Mouse (Mus musculus) adrenal gland, postnatal 10 days (tissue): ENCODE data around the gene Scgb3a1. TPM values are rescaled to one million over a fixed set of nuclear protein-coding genes. Genes with fewer than 3 reads are reported as not detected.
A peak's percentile ranks its signal among the peaks of the same experiment; 100 is the strongest.

Source experiments
- DNase-seq: peaks from one replicate; pipeline ENCODE4 v3.0.0; 2021; ENCODE audit warnings: mixed read lengths
- total RNA-seq, 2 experiments: library from RNA; stranded (reverse); gene quantifications; 2 replicates each; pipeline ENCODE4 v1.2.3; 2021

Scgb3a1 gene
- total RNA-seq, 2 experiments from 2014 or later, result not detected

DNA sequence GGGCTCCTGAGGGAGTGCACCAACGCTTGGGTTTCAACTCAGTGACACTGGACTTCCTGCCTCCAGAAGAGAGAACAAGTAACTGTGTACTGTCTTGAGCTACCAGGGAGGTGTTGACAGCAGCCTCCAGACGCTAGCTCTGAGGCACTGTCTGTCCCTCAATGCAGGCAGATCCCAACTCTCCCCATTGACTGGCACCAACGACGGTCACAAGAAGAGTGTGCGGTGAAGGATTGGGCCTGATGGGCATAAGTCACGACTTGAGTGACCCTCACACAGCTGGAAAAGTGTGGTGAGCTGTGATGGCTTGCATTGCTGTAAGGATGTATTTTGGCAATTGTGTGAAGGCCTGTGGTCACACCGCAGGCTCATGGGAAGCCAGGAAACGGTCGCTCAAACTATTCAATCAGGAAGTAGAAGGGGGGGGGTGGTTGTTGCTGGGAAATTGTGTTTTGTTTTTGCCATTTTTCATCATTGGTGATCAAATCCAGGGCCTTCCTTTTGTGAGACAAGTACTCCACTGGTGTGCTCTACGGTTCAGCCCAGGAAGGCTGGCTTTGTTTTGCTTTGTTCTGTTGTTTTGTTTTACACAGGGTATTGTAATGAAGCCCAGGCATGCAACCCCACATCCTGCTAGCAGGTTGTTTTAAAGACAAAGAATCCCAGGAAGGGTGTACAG lies 4.5 kb upstream of the Scgb3a1 start:
- no peak for DNase-seq

DNA sequence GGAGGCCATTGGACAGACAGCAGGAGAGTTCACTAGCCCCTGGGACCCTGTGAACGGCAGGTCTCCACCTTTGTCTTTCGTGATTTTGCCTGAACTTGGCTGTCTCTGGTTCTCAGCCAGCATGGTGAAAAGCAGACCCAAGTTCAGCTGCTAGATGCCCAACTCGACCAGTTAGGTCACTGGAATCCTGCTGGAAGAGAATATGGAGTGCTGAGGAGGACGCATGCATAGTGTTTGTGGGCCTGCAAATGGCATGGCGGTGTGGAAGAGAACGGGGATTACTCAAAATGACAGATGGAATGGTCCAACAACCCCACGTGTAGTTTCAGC lies 4.0 kb upstream of the Scgb3a1 start:
- DNase-seq, result no peak

GRCm38 (mm10) chr11:49662292-49662780 lies 1.1 kb upstream of the Scgb3a1 start:
- no peak for DNase-seq

- no peak for DNase-seq
Observed at GRCm38 (mm10) chr11:49664262-49665140, 1.1 kb downstream of the Scgb3a1 start.

DNA sequence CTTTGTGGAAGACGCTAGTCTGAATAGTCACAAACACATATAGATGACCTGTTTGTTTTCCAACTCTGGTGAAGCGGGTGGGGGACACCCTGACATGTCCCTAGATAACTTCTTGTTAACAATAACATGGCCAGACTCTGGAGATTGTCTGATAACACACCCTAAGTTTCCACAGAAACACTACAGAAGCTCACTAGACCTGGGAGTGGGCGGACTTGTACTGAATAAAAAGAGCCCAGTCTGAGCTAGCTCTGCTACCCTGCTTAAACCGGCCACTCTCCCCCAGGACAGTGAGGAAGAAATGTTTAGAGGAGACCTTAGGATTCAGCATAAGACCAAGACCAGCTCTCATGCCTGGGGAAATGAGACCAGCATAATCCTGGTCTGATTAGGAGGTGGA lies 2.1 kb downstream of the Scgb3a1 start:
- no peak for DNase-seq

DNA sequence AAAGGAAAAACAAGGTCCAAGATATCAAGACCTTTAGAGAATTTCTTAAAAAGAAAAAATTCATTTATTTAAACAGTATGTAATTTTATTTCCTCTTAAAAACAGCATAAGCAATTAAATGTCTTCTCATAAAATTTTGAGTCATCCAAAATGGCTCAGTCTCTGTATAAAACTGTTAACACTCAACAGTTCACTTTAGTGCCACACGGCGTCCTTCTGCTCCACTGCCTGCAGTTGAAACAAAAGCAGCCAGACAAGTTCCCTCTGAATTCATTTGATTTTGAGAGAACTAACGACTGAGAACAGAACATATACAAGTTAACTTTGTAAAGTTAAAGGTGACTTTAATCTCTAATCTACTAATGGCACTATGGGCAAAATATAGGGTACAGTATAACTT lies 10.0 kb downstream of the Scgb3a1 start:
- no peak for DNase-seq

DNA sequence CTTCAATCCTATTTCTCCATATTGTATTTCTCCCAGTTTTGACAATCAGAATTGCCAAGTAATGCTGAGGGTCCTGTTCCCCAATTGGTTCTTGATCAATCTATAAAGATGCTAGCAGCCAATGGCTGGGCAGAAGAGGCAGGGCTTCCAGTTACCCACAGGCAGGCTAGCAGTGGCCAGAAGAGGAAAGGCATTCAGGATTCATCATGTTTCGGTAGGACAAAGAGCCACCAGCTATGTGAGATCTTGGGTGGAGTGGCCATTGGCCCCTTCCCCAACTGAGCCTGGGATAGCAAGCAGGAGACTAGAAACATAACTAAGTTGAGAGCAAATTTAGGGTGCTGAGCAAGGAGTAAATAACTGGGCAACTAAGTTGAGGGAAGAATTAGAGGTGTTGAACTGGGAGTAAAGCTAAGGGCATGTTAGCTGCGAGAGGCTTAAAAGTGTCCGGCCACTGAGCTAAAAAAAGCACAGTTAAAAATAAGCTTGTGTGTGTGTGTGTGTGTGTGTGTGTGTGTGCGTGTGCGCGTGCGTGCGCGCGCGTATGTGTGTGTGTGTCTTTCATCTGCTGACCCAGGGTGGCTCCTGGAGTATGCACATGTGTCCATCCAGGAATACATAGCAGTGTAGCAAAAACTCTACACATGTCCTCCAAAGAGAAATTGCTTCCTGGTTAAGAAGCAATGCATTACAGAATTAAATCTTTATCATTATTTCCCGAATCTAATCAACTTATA lies 21.0 kb downstream of the Scgb3a1 start:
- DNase-seq, result no peak

- no peak for DNase-seq
Observed at GRCm38 (mm10) chr11:49695013-49695412, 31.6 kb downstream of the Scgb3a1 start.

DNA sequence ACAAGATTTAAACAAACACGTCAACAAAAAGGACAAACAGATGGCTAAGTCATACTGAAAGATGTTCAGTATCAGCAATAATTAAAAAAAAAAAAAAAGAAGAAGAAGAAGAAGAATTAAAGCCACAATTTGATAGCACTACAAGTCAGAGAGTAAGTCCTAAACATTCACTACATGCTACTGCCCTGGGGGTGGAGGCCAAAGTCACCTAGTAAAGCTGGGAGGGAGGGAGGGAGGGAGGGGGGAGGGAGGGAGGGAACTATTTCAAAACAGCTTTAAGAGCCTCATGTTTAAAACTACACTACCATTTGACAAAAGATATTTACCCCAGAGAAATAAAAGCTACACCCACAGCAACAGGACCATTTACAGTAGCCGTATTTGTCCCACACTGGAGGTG lies 32.3 kb downstream of the Scgb3a1 start:
- no peak for DNase-seq

DNA sequence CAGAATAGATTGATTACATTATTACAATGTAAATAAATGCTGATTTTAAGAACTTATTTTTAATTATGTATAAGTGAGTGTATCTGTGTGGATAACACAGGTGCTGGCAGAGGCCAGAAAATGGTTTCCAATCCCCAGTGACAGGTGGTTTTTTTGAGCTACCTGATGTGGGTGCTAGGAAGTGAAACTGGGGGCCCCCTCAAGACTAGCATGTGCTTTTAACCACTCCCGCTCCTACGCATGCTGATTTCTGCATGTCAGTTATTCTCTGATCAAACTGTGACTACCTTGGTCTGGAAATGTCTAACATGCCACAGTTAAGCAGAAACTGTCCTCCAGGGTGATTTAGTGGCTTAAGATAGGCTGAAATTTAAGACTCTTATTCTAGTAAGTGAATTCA lies 33.1 kb downstream of the Scgb3a1 start:
- DNase-seq, result no peak

DNA sequence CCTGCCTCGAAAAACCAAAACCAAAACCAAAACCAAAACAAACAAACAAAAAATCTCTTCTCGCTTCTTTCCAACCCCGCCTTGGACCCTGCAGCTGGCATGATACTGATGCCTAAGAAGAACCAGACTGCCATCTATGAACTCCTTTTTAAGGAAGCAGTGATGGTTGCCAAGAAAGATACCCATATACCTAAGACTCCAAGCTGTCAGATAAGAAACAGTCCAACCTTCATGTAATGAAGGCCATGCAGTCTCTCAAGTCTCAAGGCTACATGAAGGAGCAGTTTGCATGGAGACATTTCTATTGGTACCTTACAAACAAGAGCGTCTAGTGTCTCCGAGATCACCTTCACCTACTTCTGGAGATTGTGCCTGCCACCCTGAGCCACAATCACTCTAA lies 34.4 kb downstream of the Scgb3a1 start:
- no peak for DNase-seq

- DNase-seq, result no peak
Observed at GRCm38 (mm10) chr11:49699079-49699478, 35.7 kb downstream of the Scgb3a1 start.

DNA sequence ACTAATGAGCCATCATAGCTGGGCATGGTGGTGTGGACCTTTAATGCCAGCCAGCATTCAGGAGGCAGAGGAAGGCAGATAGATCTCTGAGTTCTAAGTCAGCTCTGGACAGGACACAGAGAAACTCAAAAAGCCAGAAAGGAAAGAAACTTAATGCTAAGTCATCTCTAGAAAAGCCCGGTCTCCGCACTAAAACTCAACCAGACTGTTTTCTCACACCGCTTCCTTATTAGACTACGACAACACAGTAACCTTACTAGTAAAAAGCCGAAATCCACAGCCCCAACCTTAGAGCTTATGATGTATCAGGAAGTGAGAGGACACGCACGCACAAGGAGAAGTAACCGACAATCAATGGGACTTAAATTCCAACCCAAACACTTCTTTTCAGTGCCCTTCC lies 38.6 kb downstream of the Scgb3a1 start:
- DNase-seq, result no peak

- no peak for DNase-seq
Observed at GRCm38 (mm10) chr11:49704804-49705203, 41.4 kb downstream of the Scgb3a1 start.

GRCm38 (mm10) chr11:49707834-49708233 lies 44.4 kb downstream of the Scgb3a1 start:
- no peak for DNase-seq

GRCm38 (mm10) chr11:49710664-49711063 lies 47.3 kb downstream of the Scgb3a1 start:
- DNase-seq, result no peak

- peak; percentile 52 for DNase-seq
Observed at GRCm38 (mm10) chr11:49711981-49712554, 48.7 kb downstream of the Scgb3a1 start.

DNA sequence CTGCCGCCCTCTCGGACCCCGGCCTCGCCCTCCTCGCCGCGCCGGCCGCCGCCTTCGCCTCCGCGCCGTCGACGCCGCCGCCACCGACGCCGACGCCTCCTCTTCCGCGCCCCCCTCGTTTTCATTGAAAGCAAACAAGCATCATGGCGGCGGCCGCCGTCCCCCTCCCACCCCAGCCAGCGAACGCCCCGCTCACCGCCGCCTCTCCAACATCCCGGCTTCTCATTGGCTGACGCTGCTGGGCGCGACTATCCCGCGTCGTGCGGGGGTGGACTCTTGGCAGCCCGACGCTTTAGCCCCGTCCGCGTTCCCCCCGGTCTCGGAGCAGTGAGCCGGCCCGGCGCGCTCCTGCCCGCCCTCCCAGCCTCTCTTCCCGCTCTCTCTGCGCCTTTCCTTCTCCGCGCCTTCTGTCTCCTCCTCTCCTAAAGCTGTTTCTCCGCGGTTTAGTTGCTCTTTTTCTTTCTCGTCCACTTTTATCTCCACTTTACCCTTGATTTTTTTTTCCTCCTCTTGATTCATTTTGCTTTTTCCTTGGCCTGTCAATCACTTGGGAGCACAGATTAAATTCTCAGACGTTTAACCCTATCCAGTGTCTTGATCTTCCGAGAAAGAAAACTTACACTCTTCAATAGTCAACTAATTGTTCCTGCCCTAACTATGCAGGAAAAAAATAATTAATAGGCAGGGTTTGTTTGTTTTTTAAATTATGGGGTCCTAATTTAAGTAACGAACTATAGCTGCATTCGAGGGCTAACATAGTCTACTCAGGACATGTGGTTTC lies 49.3 kb downstream of the Scgb3a1 start, which contains the start of gene Cnot6:
TSS of gene Cnot6 (minus strand) at position 169 of the 781 bp plus-strand sequence.
- peak; percentile 99 for DNase-seq

GRCm38 (mm10) chr11:49713336-49714334 lies 50.2 kb downstream of the Scgb3a1 start:
- peak; percentile 22 for DNase-seq
